Mouse (Mus musculus) lung, postnatal 0 days (tissue): ENCODE measurements around the gene Fcf1. TPM values are rescaled to one million over a fixed set of nuclear protein-coding genes. Genes with fewer than 3 reads are reported as not detected.

Source experiments
- ATAC-seq: fragments of 200-750 bp; cut with Nextera tagmentation; 2 replicates; pipeline ENCODE4 v1.8.0; 2017; ENCODE audit warnings: moderate library complexity
- DNase-seq: peaks from one replicate; pipeline ENCODE4 v3.0.0-alpha.2; 2016; ENCODE audit warnings: low spot score
- H3K27ac ChIP-seq: fragments of 300-500 bp; sonication (generic); 2 replicates; pipeline ENCODE4 v1.5.1; 2014; ENCODE audit warnings: antibody characterized with exemption, mild to moderate bottlenecking, low read length, mixed read lengths
- H3K27me3 ChIP-seq: fragments of 300-500 bp; sonication (generic); replicated peaks from 2 replicates; pipeline ENCODE4 v1.6.1; 2014; ENCODE audit warnings: low read length, mixed read lengths; ENCODE audit not compliant: insufficient read depth
- H3K36me3 ChIP-seq: fragments of 300-500 bp; sonication (generic); 2 replicates; pipeline ENCODE4 v1.6.1; 2014; ENCODE audit warnings: low read length, mixed read lengths; ENCODE audit not compliant: insufficient read depth
- H3K4me1 ChIP-seq: fragments of 300-500 bp; sonication (generic); 2 replicates; pipeline ENCODE4 v1.6.1; 2014; ENCODE audit warnings: antibody characterized with exemption, low read depth, low read length, mixed read lengths; ENCODE audit not compliant: insufficient read depth
- H3K4me2 ChIP-seq: fragments of 300-500 bp; sonication (generic); replicated peaks from 2 replicates; pipeline ENCODE4 v1.6.1; 2014; ENCODE audit warnings: low read depth, mild to moderate bottlenecking, low read length, moderate library complexity, mixed read lengths
- H3K4me3 ChIP-seq: fragments of 300-500 bp; sonication (generic); 2 replicates; pipeline ENCODE4 v1.5.1; 2014; ENCODE audit warnings: low read depth, low read length
- H3K9ac ChIP-seq: fragments of 300-500 bp; sonication (generic); replicated peaks from 2 replicates; pipeline ENCODE4 v1.6.1; 2014; ENCODE audit warnings: low read depth, mild to moderate bottlenecking
- H3K9me3 ChIP-seq: fragments of 300-500 bp; sonication (generic); 2 replicates; pipeline ENCODE4 v1.6.1; 2016; ENCODE audit warnings: low read length, mixed read lengths
- CTCF ChIP-seq: IDR thresholded peaks from 2 replicates; pipeline ENCODE4 v1.5.1; 2016; ENCODE audit warnings: antibody characterized with exemption, mild to moderate bottlenecking
- EP300 ChIP-seq: IDR thresholded peaks from 2 replicates; pipeline ENCODE4 v1.6.1; 2016; ENCODE audit warnings: antibody characterized with exemption, mild to moderate bottlenecking, control low read depth
- WGBS: fragments of 180-500 bp; shearing (Covaris S2); extraction: QIAGEN DNeasy Blood & Tissue Kit; methylation state at CpG from one replicate; pipeline ENCODE4 v1.1.7; 2014; 5-methylcytosine and 5-hydroxymethylcytosine counted together
- polyA plus RNA-seq: library from polyadenylated mRNA; unstranded; fragments of >200 nt; fragmentation: Nextera tagmentation; extraction: Ambion mirVana; gene quantifications from 2 replicates; pipeline ENCODE4 v1.2.1, GENCODE M21; 2015

Fcf1 gene
- polyA plus RNA-seq, 1 experiment from 2014 or later, result 114 TPM

GRCm38 (mm10) chr12:84939117-84939516, 31.6 kb upstream of the Fcf1 start:
- 86% methylated on average over 7 of the region's 7 CpGs for WGBS
- H3K36me3 ChIP-seq, result peaks cover 17% of the 10 kb centered on the region; the same call in 1 of the 2 replicates

GRCm38 (mm10) chr12:84940343-84940742, 30.4 kb upstream of the Fcf1 start:
- Histone ChIP-seq H3K27ac (no peak overlapping the region), H3K4me3 (no peak overlapping the region), H3K9me3 (no peaks in the 10 kb centered on the region), H3K36me3 (peaks cover 13% of the 10 kb centered on the region; the same call in 1 of the 2 replicates), H3K4me1 (no peaks in the 10 kb centered on the region), H3K9ac (no peak overlapping the region), H3K27me3 (no peaks in the 10 kb centered on the region), H3K4me2 (no peak overlapping the region)
- no peak for TF ChIP-seq CTCF
- DNase-seq (no peak), ATAC-seq (no peak)
- WGBS, result 75% methylated on average over 7 of the region's 7 CpGs

More at GRCm38 (mm10) chr12:84939117-84939516, 31.6 kb upstream of the Fcf1 start:
- no peak for TF ChIP-seq CTCF
- no peak for TF ChIP-seq EP300
- no peak overlapping the region for H3K9ac ChIP-seq
- H3K27me3 ChIP-seq, result no peaks in the 10 kb centered on the region
- ATAC-seq (no peak), DNase-seq (no peak)
- H3K4me3 ChIP-seq, result no peak overlapping the region
- no peak overlapping the region for H3K27ac ChIP-seq
- no peak overlapping the region for H3K4me2 ChIP-seq
- no peaks in the 10 kb centered on the region for H3K9me3 ChIP-seq
- no peaks in the 10 kb centered on the region for H3K4me1 ChIP-seq

- ATAC-seq (no peak), DNase-seq (no peak)
- H3K9ac ChIP-seq, result no peak overlapping the region
- H3K27me3 ChIP-seq, result no peaks in the 10 kb centered on the region
- H3K9me3 ChIP-seq, result no peaks in the 10 kb centered on the region
- WGBS, result 91% methylated on average over 13 of the region's 13 CpGs
- no peak overlapping the region for H3K4me2 ChIP-seq
- TF ChIP-seq CTCF (no peak), EP300 (no peak)
- H3K4me3 ChIP-seq, result no peak overlapping the region
- H3K4me1 ChIP-seq, result no peaks in the 10 kb centered on the region
- peaks cover 13% of the 10 kb centered on the region; the same call in 1 of the 2 replicates for H3K36me3 ChIP-seq
- no peak overlapping the region for H3K27ac ChIP-seq
Measured at GRCm38 (mm10) chr12:84941717-84942116, 29.0 kb upstream of the Fcf1 start.

- H3K4me1 ChIP-seq, result no peaks in the 10 kb centered on the region
- H3K36me3 ChIP-seq, result peaks cover 13% of the 10 kb centered on the region; the same call in 1 of the 2 replicates
- H3K9ac ChIP-seq, result no peak overlapping the region
- no peaks in the 10 kb centered on the region for H3K27me3 ChIP-seq
- H3K4me2 ChIP-seq, result no peak overlapping the region
- H3K4me3 ChIP-seq, result no peak overlapping the region
- 68% methylated on average over 21 of the region's 21 CpGs for WGBS
- ATAC-seq (no peak), DNase-seq (peak; percentile 30)
- no peaks in the 10 kb centered on the region for H3K9me3 ChIP-seq
- TF ChIP-seq EP300 (no peak), CTCF (no peak)
- H3K27ac ChIP-seq, result no peak overlapping the region
Measured at GRCm38 (mm10) chr12:84943006-84943952, 27.4 kb upstream of the Fcf1 start.

- WGBS, result 77% methylated on average over 4 of the region's 4 CpGs
- H3K9me3 ChIP-seq, result no peaks in the 10 kb centered on the region
- no peak overlapping the region for H3K27ac ChIP-seq
- no peaks in the 10 kb centered on the region for H3K27me3 ChIP-seq
- H3K4me3 ChIP-seq, result no peak overlapping the region
- no peak overlapping the region for H3K4me2 ChIP-seq
- TF ChIP-seq CTCF, result no peak
- DNase-seq (no peak), ATAC-seq (no peak)
- no peak overlapping the region for H3K9ac ChIP-seq
- peaks cover 13% of the 10 kb centered on the region; the same call in 1 of the 2 replicates for H3K36me3 ChIP-seq
- H3K4me1 ChIP-seq, result no peaks in the 10 kb centered on the region
Measured at GRCm38 (mm10) chr12:84944150-84944812, 26.4 kb upstream of the Fcf1 start.

- ATAC-seq (no peak), DNase-seq (no peak)
- TF ChIP-seq CTCF, result no peak
- no peak for TF ChIP-seq EP300
- WGBS, result 88% methylated on average over 9 of the region's 9 CpGs
- no peaks in the 10 kb centered on the region for H3K27me3 ChIP-seq
- no peak overlapping the region for H3K27ac ChIP-seq
- H3K9me3 ChIP-seq, result no peaks in the 10 kb centered on the region
- peaks cover 12% of the 10 kb centered on the region; the same call in 1 of the 2 replicates for H3K36me3 ChIP-seq
- no peak overlapping the region for H3K9ac ChIP-seq
- H3K4me1 ChIP-seq, result no peaks in the 10 kb centered on the region
- H3K4me3 ChIP-seq, result no peak overlapping the region
- H3K4me2 ChIP-seq, result no peak overlapping the region
Measured at GRCm38 (mm10) chr12:84944813-84945553, 25.7 kb upstream of the Fcf1 start.
